ENCODE assay signal across 8 mouse cellular contexts in the genomic region with DNA sequence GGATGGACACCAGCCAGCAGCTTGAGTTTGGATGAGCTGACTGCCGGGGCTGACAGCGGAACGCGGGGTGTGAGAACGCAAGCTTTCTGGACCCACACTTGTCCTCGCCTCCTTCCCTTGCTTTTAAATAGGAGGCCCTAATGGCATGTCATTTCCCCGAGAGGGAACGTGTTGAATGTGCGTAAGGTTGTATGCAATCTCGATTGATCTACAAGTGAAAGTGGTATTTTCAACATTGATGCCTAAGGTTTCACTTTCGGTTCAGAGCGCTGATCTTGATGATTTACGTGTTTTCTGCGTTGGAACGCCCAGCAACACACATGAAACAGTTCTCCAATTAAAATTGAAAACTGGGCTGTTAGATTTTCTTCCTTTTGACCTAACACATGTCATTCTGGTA. TPM values are rescaled to one million over a fixed set of nuclear protein-coding genes. Genes with fewer than 3 reads are reported as not detected.
DNase-seq lines count a peak whose midpoint lies in the region; ATAC-seq and TF ChIP-seq lines count a peak whose summit lies in the region.

No protein-coding gene starts in this region.

- intact Hi-C loops in heart, adult 2 months (cut with DNase I) = loop anchor here (5.0 to 10.0 kb wide), 2 partner anchors 221 to 419 kb away; a partner anchor contains a TSS
- intact Hi-C loops in heart, postnatal 36 days (cut with DNase I) = loop anchor here (1.0 to 2.0 kb wide), 2 partner anchors 64 to 155 kb away; no protein-coding TSS in a partner anchor

- H3K27me3 ChIP-seq in heart, adult 2 months (ENCODE audit: control insufficient read depth, insufficient read depth, low read length) = no peaks in the 10 kb centered on the region
- no peaks in the 10 kb centered on the region for H3K27me3 ChIP-seq in embryonic facial prominence, embryonic 10.5 days (replicated peaks; ENCODE audit: low read depth, poor library complexity, severe bottlenecking)
- no peaks in the 10 kb centered on the region for H3K27me3 ChIP-seq in hindbrain, postnatal 0 days (ENCODE audit: insufficient read depth, low read length)
- H3K27me3 ChIP-seq in midbrain, embryonic 12.5 days = no peaks in the 10 kb centered on the region

- no peak for TF ChIP-seq CTCF in heart, adult 2 months (IDR thresholded peaks at IDR 0.05)
- TF ChIP-seq CTCF in hindbrain, postnatal 0 days (IDR thresholded peaks at IDR 0.05; ENCODE audit: low read depth) = no peak

- peaks cover 4% of the 10 kb centered on the region; the same call in 1 of the 2 replicates for H3K36me3 ChIP-seq in heart, adult 2 months (ENCODE audit: control insufficient read depth, insufficient read depth, low read length)
- peaks cover 20% of the 10 kb centered on the region for H3K36me3 ChIP-seq in embryonic facial prominence, embryonic 10.5 days (replicated peaks)
- H3K36me3 ChIP-seq in hindbrain, postnatal 0 days (ENCODE audit: insufficient read depth, low read length) = peaks cover 17% of the 10 kb centered on the region
- H3K36me3 ChIP-seq in midbrain, embryonic 12.5 days = peaks cover 21% of the 10 kb centered on the region

- WGBS in heart, adult 2 months = under 1% methylated on average over 15 of the region's 15 CpGs
- 1% methylated on average over 15 of the region's 15 CpGs for WGBS in embryonic facial prominence, embryonic 10.5 days
- WGBS in hindbrain, postnatal 0 days = under 1% methylated on average over 15 of the region's 15 CpGs
- WGBS in midbrain, embryonic 12.5 days = 3% methylated on average over 15 of the region's 15 CpGs

- ATAC-seq in hindbrain, postnatal 0 days = no peak; the same call in 1 of the 2 replicates
- ATAC-seq in midbrain, embryonic 12.5 days (ENCODE audit: low FRiP score, low read depth) = peak; percentile 21; the same call in 1 of the 2 replicates

- H3K4me3 ChIP-seq in heart, adult 2 months = peak overlapping the region; percentile 65
- H3K4me3 ChIP-seq in embryonic facial prominence, embryonic 10.5 days = peak overlapping the region; percentile 95
- H3K4me3 ChIP-seq in hindbrain, postnatal 0 days (ENCODE audit: low read length) = peak overlapping the region; percentile 74
- H3K4me3 ChIP-seq in midbrain, embryonic 12.5 days = peak overlapping the region; percentile 96

- DNase-seq in heart, adult 2 months = no peak
- DNase-seq in heart, postnatal 36 days = no peak
- DNase-seq in CD4-positive helper T cell, adult 2 months (ENCODE audit: low read depth, low spot score) = peak; percentile 93
- DNase-seq in embryonic facial prominence, embryonic 10.5 days (ENCODE audit: low spot score) = no peak
- DNase-seq in hindbrain, postnatal 0 days (ENCODE audit: low spot score) = no peak
- no peak for DNase-seq in right cerebral cortex, adult 18-20 months
- no peak for DNase-seq in ovary, postnatal 14 days (ENCODE audit: low spot score)

- peak overlapping the region; percentile 95 for H3K9ac ChIP-seq in heart, adult 2 months (ENCODE audit: low read depth, low read length)
- peak overlapping the region; percentile 73 for H3K9ac ChIP-seq in hindbrain, postnatal 0 days (replicated peaks; ENCODE audit: low read length)
- peak overlapping the region; percentile 81 for H3K9ac ChIP-seq in midbrain, embryonic 12.5 days (replicated peaks)

- TF ChIP-seq POLR2A in heart, adult 2 months (IDR thresholded peaks at IDR 0.05; ENCODE audit: insufficient read depth, low read depth, low read length) = no peak

- TF ChIP-seq EP300 in heart, adult 2 months (IDR thresholded peaks at IDR 0.05; ENCODE audit: insufficient read depth, low read depth, low read length) = no peak

- H3K4me2 ChIP-seq in hindbrain, postnatal 0 days (ENCODE audit: low read depth, low read length) = peak overlapping the region; percentile 67
- H3K4me2 ChIP-seq in midbrain, embryonic 12.5 days (replicated peaks) = peak overlapping the region; percentile 68

- peaks cover 5% of the 10 kb centered on the region for H3K79me2 ChIP-seq in heart, adult 2 months (replicated peaks; ENCODE audit: control insufficient read depth, insufficient read depth, low read length)

- H3K4me1 ChIP-seq in heart, adult 2 months (ENCODE audit: control insufficient read depth, insufficient read depth, low read length) = peaks cover 5% of the 10 kb centered on the region; the same call in 1 of the 2 replicates
- H3K4me1 ChIP-seq in embryonic facial prominence, embryonic 10.5 days = peaks cover 16% of the 10 kb centered on the region
- peaks cover 10% of the 10 kb centered on the region; the same call in 1 of the 2 replicates for H3K4me1 ChIP-seq in hindbrain, postnatal 0 days (ENCODE audit: insufficient read depth, low read length)
- peaks cover 9% of the 10 kb centered on the region for H3K4me1 ChIP-seq in midbrain, embryonic 12.5 days

- H3K27ac ChIP-seq in heart, adult 2 months = peak overlapping the region; percentile 83
- peak overlapping the region; percentile 93 for H3K27ac ChIP-seq in embryonic facial prominence, embryonic 10.5 days (replicated peaks)
- peak overlapping the region; percentile 97 for H3K27ac ChIP-seq in hindbrain, postnatal 0 days
- H3K27ac ChIP-seq in midbrain, embryonic 12.5 days (replicated peaks) = peak overlapping the region; percentile 93

- H3K9me3 ChIP-seq in embryonic facial prominence, embryonic 10.5 days = no peaks in the 10 kb centered on the region
- H3K9me3 ChIP-seq in hindbrain, postnatal 0 days (ENCODE audit: low read length) = no peaks in the 10 kb centered on the region
- no peaks in the 10 kb centered on the region for H3K9me3 ChIP-seq in midbrain, embryonic 12.5 days

RNA-seq across cellular contexts. Expression of a gene that starts 0.8 kb away (rescaled TPM):
- total RNA-seq in heart, adult 2 months (2021) = 10 to 100 TPM; 32.2 to 39.9 TPM
- polyA plus RNA-seq in heart, adult 2 months (2012; rRNA removed) = 26.3 and 32.8 TPM in 2 replicates
- total RNA-seq in heart, postnatal 36 days (2021) = 10 to 100 TPM; 38.0 to 39.3 TPM
- 27.7 and 29.5 TPM in 2 replicates for polyA plus RNA-seq in embryonic facial prominence, embryonic 10.5 days (2016; fragmentation: Nextera tagmentation; extraction: Ambion mirVana)
- total RNA-seq in hindbrain, postnatal 0 days (2014; rRNA removed) = 33.8 and 37.1 TPM in 2 replicates
- polyA plus RNA-seq in hindbrain, postnatal 0 days (2015; fragmentation: Nextera tagmentation; extraction: Ambion mirVana) = 40.5 and 42.5 TPM in 2 replicates
- polyA plus RNA-seq in midbrain, embryonic 12.5 days (2016; fragmentation: Nextera tagmentation; extraction: Ambion mirVana) = 37.3 and 37.6 TPM in 2 replicates

RNA-seq across cellular contexts. Expression of a gene that starts 44.4 kb away (rescaled TPM):
- 1 to 10 TPM in 1 of 2 experiments, under 1 TPM in 1; 0.43 to 1.0 TPM for total RNA-seq in heart, adult 2 months (2021)
- polyA plus RNA-seq in heart, adult 2 months (2012; rRNA removed) = 0.73 and 1.4 TPM in 2 replicates
- total RNA-seq in heart, postnatal 36 days (2021) = under 1 TPM; 0.49 to 0.53 TPM
- polyA plus RNA-seq in embryonic facial prominence, embryonic 10.5 days (2016; fragmentation: Nextera tagmentation; extraction: Ambion mirVana) = 51.1 and 58.6 TPM in 2 replicates
- 15.4 and 16.0 TPM in 2 replicates for total RNA-seq in hindbrain, postnatal 0 days (2014; rRNA removed)
- polyA plus RNA-seq in hindbrain, postnatal 0 days (2015; fragmentation: Nextera tagmentation; extraction: Ambion mirVana) = 7.8 and 8.0 TPM in 2 replicates
- 8.1 and 11.7 TPM in 2 replicates for polyA plus RNA-seq in midbrain, embryonic 12.5 days (2016; fragmentation: Nextera tagmentation; extraction: Ambion mirVana)
